Mouse (Mus musculus): ENCODE data around the gene Bicc1. TPM values are rescaled to one million over a fixed set of nuclear protein-coding genes. Genes with fewer than 3 reads are reported as not detected.

The Bicc1 gene
- polyA plus RNA-seq, 1 experiment from 2014 or later, result 65.7 TPM

DNA sequence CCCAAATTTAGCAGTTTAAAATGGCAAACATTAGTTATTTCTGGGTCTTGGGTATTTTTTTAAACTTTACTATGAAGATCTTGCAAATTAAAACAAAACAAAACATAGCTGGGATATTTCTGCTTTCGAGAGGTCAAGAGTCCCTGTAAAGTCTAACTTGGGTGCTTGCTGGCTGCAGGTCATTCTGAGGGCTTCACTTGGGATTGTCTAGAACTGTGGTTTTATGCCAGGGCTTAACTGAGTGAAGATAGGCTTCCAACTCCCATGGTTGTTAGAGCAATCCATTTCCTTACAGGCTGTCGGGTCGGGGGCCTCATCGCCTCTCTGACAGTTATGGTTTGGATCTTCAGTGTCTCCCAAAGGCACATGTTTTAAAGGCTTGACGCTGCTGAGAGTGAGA, 11.3 kb upstream of the Bicc1 start:
- Histone ChIP-seq H3K9me3 (replicated peaks; ENCODE audit: low read length) (no peaks in the 10 kb centered on the region), H3K4me3 (replicated peaks; ENCODE audit: low read depth, low read length) (no peak overlapping the region), H3K36me3 (ENCODE audit: insufficient read depth, low read length) (no peaks in the 10 kb centered on the region), H3K27me3 (ENCODE audit: insufficient read depth, low read length) (no peaks in the 10 kb centered on the region), H3K27ac (no peak overlapping the region), H3K4me1 (replicated peaks; ENCODE audit: insufficient read depth, low read length) (no peaks in the 10 kb centered on the region), H3K4me2 (ENCODE audit: low read length) (no peak overlapping the region), H3K9ac (ENCODE audit: low read depth, low read length) (no peak overlapping the region)
- no peak for TF ChIP-seq CTCF (IDR thresholded peaks at IDR 0.05; ENCODE audit: low read depth)
- DNase-seq (ENCODE audit: low spot score), result no peak
- 81% methylated on average over 5 of the region's 5 CpGs for WGBS
- no peak for ATAC-seq (replicated peaks; ENCODE audit: low FRiP score, low read depth)

DNA sequence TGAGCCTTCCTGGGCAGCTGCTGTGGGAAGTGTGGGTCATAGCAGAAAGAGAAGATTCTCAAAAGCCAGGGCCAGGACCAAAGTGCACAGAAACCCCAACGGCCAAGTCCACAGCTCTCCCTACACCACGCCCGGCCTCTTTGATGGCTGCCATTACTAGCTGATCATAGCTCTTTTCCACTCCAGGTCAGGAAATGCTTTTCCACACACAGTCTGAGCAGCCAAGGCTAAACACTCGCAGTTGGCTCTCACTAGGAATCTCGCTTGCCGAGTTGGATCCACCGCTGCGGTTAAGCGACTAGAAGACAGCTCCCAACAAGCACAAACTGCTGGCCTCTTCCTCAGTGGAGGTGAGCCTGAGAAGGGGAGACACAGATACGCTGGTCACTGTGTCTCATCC, 10.3 kb upstream of the Bicc1 start:
- ATAC-seq (replicated peaks; ENCODE audit: low FRiP score, low read depth), result no peak
- H3K9ac ChIP-seq (ENCODE audit: low read depth, low read length), result no peak overlapping the region
- 83% methylated on average over 10 of the region's 10 CpGs for WGBS

DNA sequence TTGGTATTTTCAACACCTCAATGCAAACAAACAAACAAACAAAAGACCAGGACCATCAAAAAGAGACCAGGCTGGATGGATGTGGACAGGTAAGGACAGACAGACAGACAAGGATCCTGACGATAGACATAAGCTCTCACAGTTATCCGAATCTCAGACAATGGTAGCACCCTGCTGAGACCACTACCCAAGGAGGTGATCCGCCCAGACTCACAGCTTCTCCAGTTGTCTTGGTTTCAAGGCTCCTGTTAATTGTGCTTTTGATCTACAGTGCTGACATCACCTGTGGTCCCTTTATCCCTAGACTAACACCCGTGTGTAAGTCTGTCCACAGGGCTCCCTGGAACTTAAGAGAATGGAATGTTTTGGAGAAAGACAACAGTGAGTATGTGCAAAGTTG, 9.7 kb upstream of the Bicc1 start:
- no peaks in the 10 kb centered on the region for H3K4me1 ChIP-seq (replicated peaks; ENCODE audit: insufficient read depth, low read length)
- no peak overlapping the region for H3K4me2 ChIP-seq (ENCODE audit: low read length)
- no peak overlapping the region for H3K4me3 ChIP-seq (replicated peaks; ENCODE audit: low read depth, low read length)
- no peak for TF ChIP-seq CTCF (IDR thresholded peaks at IDR 0.05; ENCODE audit: low read depth)
- H3K27ac ChIP-seq, result no peak overlapping the region
- ATAC-seq (replicated peaks; ENCODE audit: low FRiP score, low read depth), result no peak
- 63% methylated on average over 4 of the region's 4 CpGs for WGBS
- H3K36me3 ChIP-seq (ENCODE audit: insufficient read depth, low read length), result no peaks in the 10 kb centered on the region
- H3K9ac ChIP-seq (ENCODE audit: low read depth, low read length), result no peak overlapping the region
- H3K27me3 ChIP-seq (ENCODE audit: insufficient read depth, low read length), result no peaks in the 10 kb centered on the region
- H3K9me3 ChIP-seq (replicated peaks; ENCODE audit: low read length), result no peaks in the 10 kb centered on the region
- DNase-seq (ENCODE audit: low spot score), result no peak

More for the DNA sequence above, 10.3 kb upstream of the Bicc1 start:
- Histone ChIP-seq H3K9me3 (replicated peaks; ENCODE audit: low read length) (no peaks in the 10 kb centered on the region), H3K36me3 (ENCODE audit: insufficient read depth, low read length) (no peaks in the 10 kb centered on the region), H3K4me3 (replicated peaks; ENCODE audit: low read depth, low read length) (no peak overlapping the region), H3K27ac (no peak overlapping the region), H3K4me2 (ENCODE audit: low read length) (no peak overlapping the region), H3K4me1 (replicated peaks; ENCODE audit: insufficient read depth, low read length) (no peaks in the 10 kb centered on the region), H3K27me3 (ENCODE audit: insufficient read depth, low read length) (no peaks in the 10 kb centered on the region)
- no peak for TF ChIP-seq CTCF (IDR thresholded peaks at IDR 0.05; ENCODE audit: low read depth)
- DNase-seq (ENCODE audit: low spot score), result no peak

DNA sequence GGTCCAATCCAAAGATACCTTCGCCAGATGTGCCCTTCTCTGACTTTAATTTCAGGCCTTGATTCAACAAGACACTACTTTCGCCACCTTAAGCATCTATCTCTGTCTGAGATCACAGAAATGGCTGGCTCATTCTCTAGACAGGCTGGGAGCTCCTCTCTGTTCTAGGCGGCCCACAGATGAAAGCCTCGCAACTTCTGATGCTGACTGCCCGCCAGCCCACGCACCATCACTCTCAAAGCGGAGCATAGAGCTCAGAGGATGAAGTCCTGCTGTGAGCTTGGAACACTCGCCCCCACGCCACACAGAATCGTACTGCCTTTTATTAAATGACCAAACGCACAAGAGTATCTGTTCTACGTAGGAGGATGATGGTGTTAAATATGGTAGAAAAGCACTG, 949 bp upstream of the Bicc1 start:
- H3K4me3 ChIP-seq (replicated peaks; ENCODE audit: low read depth, low read length), result 0 out of 2 replicates have a peak overlapping the region, but pooled peaks have one; percentile 66
- no peak for DNase-seq (ENCODE audit: low spot score)
- no peak for TF ChIP-seq CTCF (IDR thresholded peaks at IDR 0.05; ENCODE audit: low read depth)
- no peak for ATAC-seq (replicated peaks; ENCODE audit: low FRiP score, low read depth)
- H3K9me3 ChIP-seq (replicated peaks; ENCODE audit: low read length), result no peaks in the 10 kb centered on the region
- no peak overlapping the region for H3K9ac ChIP-seq (ENCODE audit: low read depth, low read length)
- H3K4me1 ChIP-seq (replicated peaks; ENCODE audit: insufficient read depth, low read length), result peaks cover 9% of the 10 kb centered on the region; the same call in 1 of the 2 replicates
- no peak overlapping the region for H3K4me2 ChIP-seq (ENCODE audit: low read length)
- no peaks in the 10 kb centered on the region for H3K27me3 ChIP-seq (ENCODE audit: insufficient read depth, low read length)
- 88% methylated on average over 12 of the region's 12 CpGs for WGBS
- no peaks in the 10 kb centered on the region for H3K36me3 ChIP-seq (ENCODE audit: insufficient read depth, low read length)
- H3K27ac ChIP-seq, result no peak overlapping the region

DNA sequence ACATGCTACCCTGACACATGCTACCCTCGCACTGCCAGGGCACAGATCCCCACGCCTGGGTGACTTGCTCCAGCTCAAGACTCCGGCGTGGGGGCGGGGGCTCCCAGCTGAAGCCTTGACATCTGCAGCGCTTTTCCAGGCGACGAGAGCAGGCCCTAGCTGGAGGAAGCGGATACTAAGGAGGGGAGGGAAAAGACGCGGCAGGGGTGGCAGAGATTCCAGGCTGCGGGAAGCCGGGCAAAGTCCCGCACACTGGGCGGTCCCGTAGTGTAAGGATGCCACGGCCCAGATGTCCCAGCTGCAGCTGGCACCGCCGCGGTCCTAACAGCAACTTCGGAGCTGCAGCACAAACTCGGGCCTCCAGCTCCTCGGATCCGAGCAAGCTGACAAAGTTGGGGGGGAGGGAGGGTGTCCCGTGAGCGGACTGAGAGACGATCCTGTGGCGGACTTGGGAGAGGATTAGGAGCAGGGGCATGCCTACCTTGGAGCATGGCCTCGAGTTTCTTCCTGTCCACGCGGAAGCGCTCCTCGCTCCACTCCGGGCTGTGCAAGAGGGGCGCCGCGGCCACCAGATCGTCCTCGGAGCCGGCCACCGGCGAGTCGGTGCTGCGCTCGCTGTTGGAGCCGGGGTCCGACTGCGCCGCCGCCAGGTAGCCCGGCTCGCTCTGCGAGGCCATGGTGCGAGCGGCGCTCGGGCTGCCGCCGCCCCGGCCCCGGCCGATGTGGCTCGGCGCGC, 392 bp downstream of the Bicc1 start:
- no peaks in the 10 kb centered on the region for H3K36me3 ChIP-seq (ENCODE audit: insufficient read depth, low read length)
- WGBS, result under 1% methylated on average over 58 of the region's 65 CpGs
- ATAC-seq (replicated peaks; ENCODE audit: low FRiP score, low read depth) (peak; percentile 83), DNase-seq (ENCODE audit: low spot score) (peak; percentile 90)
- H3K27ac ChIP-seq, result peak overlapping the region; percentile 92
- peak overlapping the region; percentile 78 for H3K4me2 ChIP-seq (ENCODE audit: low read length)
- no peak for TF ChIP-seq CTCF (IDR thresholded peaks at IDR 0.05; ENCODE audit: low read depth)
- no peaks in the 10 kb centered on the region for H3K9me3 ChIP-seq (replicated peaks; ENCODE audit: low read length)
- H3K4me3 ChIP-seq (replicated peaks; ENCODE audit: low read depth, low read length), result peak overlapping the region; percentile 66
- peaks cover 9% of the 10 kb centered on the region for H3K4me1 ChIP-seq (replicated peaks; ENCODE audit: insufficient read depth, low read length)
- peak overlapping the region; percentile 83 for H3K9ac ChIP-seq (ENCODE audit: low read depth, low read length)
- no peaks in the 10 kb centered on the region for H3K27me3 ChIP-seq (ENCODE audit: insufficient read depth, low read length)

DNA sequence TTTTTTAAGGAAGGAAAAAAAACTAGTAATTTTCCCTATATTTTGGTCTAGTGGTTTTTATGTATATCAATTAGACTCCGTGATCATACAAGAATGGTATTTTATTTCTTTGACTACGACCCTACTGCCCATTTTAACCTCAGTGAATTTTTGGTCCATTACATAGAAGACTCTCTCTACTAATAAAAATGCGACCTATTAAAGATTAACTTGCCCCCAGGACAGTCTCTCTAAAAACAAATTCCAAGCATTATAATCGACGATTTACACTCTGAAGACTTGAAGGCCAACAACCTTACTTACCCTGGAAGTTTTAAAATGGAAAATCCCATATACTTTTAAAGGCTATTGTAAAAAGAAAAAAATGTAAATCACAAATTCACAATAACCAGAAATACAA, 2.9 kb downstream of the Bicc1 start:
- H3K9ac ChIP-seq (ENCODE audit: low read depth, low read length), result no peak overlapping the region
- no peaks in the 10 kb centered on the region for H3K27me3 ChIP-seq (ENCODE audit: insufficient read depth, low read length)
- 0 out of 2 replicates have a peak overlapping the region, but pooled peaks have one; percentile 78 for H3K4me2 ChIP-seq (ENCODE audit: low read length)
- ATAC-seq (replicated peaks; ENCODE audit: low FRiP score, low read depth) (no peak), DNase-seq (ENCODE audit: low spot score) (no peak)
- WGBS, result 57% methylated on average over 5 of the region's 5 CpGs
- no peak overlapping the region for H3K27ac ChIP-seq
- no peaks in the 10 kb centered on the region for H3K9me3 ChIP-seq (replicated peaks; ENCODE audit: low read length)
- H3K36me3 ChIP-seq (ENCODE audit: insufficient read depth, low read length), result no peaks in the 10 kb centered on the region
- H3K4me3 ChIP-seq (replicated peaks; ENCODE audit: low read depth, low read length), result peak overlapping the region; percentile 66; the same call in 1 of the 2 replicates
- peaks cover 9% of the 10 kb centered on the region for H3K4me1 ChIP-seq (replicated peaks; ENCODE audit: insufficient read depth, low read length)
- TF ChIP-seq CTCF (IDR thresholded peaks at IDR 0.05; ENCODE audit: low read depth), result no peak

Data from kidney, postnatal 0 days (tissue).